Comparison of ENCODE assay signal across 8 mouse cellular contexts in the genomic region with DNA sequence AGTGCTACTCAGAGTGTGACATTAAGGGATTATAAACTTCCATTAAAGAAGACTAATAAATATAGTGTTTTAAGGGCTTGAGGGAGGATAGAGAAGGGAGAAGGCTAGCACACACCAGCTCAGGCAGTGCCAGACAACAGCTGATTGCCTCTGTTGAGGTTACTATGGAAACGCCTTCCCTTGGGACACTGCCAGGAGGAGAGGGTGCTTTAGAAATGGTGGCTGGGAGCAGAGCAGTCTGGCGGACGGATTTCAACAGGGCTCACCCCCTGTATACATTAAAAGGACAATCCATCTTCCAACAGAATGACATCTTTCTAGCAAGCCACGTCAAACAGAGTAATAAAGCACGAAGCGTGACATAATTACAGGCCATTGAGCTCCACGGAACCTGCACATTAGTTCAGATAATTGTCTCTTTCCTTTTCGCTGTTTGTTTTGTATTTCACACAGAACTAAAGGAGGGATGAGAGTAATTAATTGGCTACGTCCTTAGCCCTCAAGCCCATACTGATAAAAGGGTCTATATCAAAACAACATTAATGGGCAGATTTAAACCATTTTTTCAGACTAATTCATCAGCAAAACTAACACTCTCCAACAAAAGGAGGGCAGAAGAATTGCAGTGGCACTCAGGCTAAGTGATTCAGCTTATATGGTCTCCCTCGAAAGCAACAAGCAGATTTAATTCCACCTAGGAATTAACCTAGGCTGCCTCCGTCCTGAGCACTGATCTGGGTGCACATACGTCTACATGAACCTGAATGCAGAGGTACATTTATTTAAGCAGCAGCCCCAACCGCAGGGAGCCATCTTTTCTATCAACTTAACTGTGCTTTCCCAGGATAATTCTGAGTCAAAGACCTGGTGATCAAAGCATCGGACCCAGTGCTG.
DNase-seq lines count a peak whose midpoint lies in the region; ATAC-seq and TF ChIP-seq lines count a peak whose summit lies in the region.

No protein-coding gene starts in this region.

- no peaks in the 10 kb centered on the region for H3K36me3 ChIP-seq in CH12.LX (replicated peaks in 1 of 2; ENCODE audit: control insufficient read depth in 1 of 2, insufficient read depth in 1 of 2, low read length in 1 of 2)
- H3K36me3 ChIP-seq in embryonic facial prominence, embryonic 13.5 days, result no peaks in the 10 kb centered on the region
- H3K36me3 ChIP-seq in hindbrain, postnatal 0 days (ENCODE audit: insufficient read depth, low read length), result no peaks in the 10 kb centered on the region
- H3K36me3 ChIP-seq in midbrain, embryonic 10.5 days, result no peaks in the 10 kb centered on the region

- TF ChIP-seq CTCF in CH12.LX (conservative IDR thresholded peaks at IDR 0.05 in 1 of 2, IDR thresholded peaks at IDR 0.05 in 1 of 2; ENCODE audit: low read depth in 2 of 2, low read length in 2 of 2), result no peak
- TF ChIP-seq CTCF in hindbrain, postnatal 0 days (IDR thresholded peaks at IDR 0.05; ENCODE audit: low read depth), result no peak

- peak; percentile 72; the same call in 1 of the 2 replicates for ATAC-seq in embryonic facial prominence, embryonic 13.5 days (ENCODE audit: insufficient number of reproducible peaks, insufficient read depth, low FRiP score, low TSS enrichment, low read depth)
- ATAC-seq in hindbrain, postnatal 0 days, result peak; percentile 96

- 28% methylated on average over 14 of the region's 14 CpGs for WGBS in embryonic facial prominence, embryonic 13.5 days
- WGBS in hindbrain, postnatal 0 days, result 12% methylated on average over 14 of the region's 14 CpGs
- WGBS in midbrain, embryonic 10.5 days, result 31% methylated on average over 14 of the region's 14 CpGs

- TF ChIP-seq RAD21 in CH12.LX (IDR thresholded peaks at IDR 0.05; ENCODE audit: low read depth, low read length), result no peak

- H3K4me2 ChIP-seq in CH12.LX (ENCODE audit: insufficient read depth, low read depth, poor library complexity, severe bottlenecking), result no peak overlapping the region
- peak overlapping the region; percentile 25 for H3K4me2 ChIP-seq in embryonic facial prominence, embryonic 13.5 days
- peak overlapping the region; percentile 46 for H3K4me2 ChIP-seq in hindbrain, postnatal 0 days (ENCODE audit: low read depth, low read length)

- no peak for TF ChIP-seq EP300 in CH12.LX (IDR thresholded peaks at IDR 0.05; ENCODE audit: low read length)

- dilution Hi-C loops in CH12.LX (cut with MboI; ENCODE audit: extremely low pct_ligation_motif_present, extremely low pct_unique_long_range_greater_than_20kb, low sequenced_read_pairs), result no loop called here

- no peaks in the 10 kb centered on the region for H3K27me3 ChIP-seq in CH12.LX (replicated peaks)
- no peaks in the 10 kb centered on the region for H3K27me3 ChIP-seq in embryonic facial prominence, embryonic 13.5 days
- H3K27me3 ChIP-seq in hindbrain, postnatal 0 days (ENCODE audit: insufficient read depth, low read length), result no peaks in the 10 kb centered on the region
- H3K27me3 ChIP-seq in midbrain, embryonic 10.5 days (ENCODE audit: low read depth, poor library complexity, severe bottlenecking), result peaks cover 47% of the 10 kb centered on the region

- no peak overlapping the region for H3K27ac ChIP-seq in CH12.LX (ENCODE audit: insufficient read depth, low read depth)
- no peak overlapping the region for H3K27ac ChIP-seq in embryonic facial prominence, embryonic 13.5 days
- H3K27ac ChIP-seq in hindbrain, postnatal 0 days, result peak overlapping the region; percentile 83
- peak overlapping the region; percentile 76 for H3K27ac ChIP-seq in midbrain, embryonic 10.5 days (replicated peaks)

- peak; percentile 57 for DNase-seq in CH12.LX (ENCODE audit: extremely low read depth)
- DNase-seq in adrenal gland, postnatal 10 days, result peak; percentile 88
- peak; percentile 96 for DNase-seq in hindbrain, postnatal 0 days (ENCODE audit: low spot score)
- peak; percentile 78 for DNase-seq in left cerebral cortex, adult 11 months (ENCODE audit: low spot score)
- DNase-seq in midbrain, embryonic 10.5 days (ENCODE audit: low spot score), result peak; percentile 76
- peak; percentile 74 to 83 for DNase-seq in right cerebral cortex, postnatal 36 days (ENCODE audit: low spot score in 2 of 2)
- DNase-seq in spleen, postnatal 14 days (ENCODE audit: low spot score in 2 of 2), result no peak

- H3K4me3 ChIP-seq in CH12.LX (replicated peaks in 1 of 3; ENCODE audit: low read depth in 2 of 3, low read length in 2 of 3, poor library complexity in 1 of 3), result no peak overlapping the region
- no peak overlapping the region for H3K4me3 ChIP-seq in embryonic facial prominence, embryonic 13.5 days
- 0 out of 2 replicates have a peak overlapping the region, but pooled peaks have one; percentile 6 for H3K4me3 ChIP-seq in hindbrain, postnatal 0 days (ENCODE audit: low read length)
- peak overlapping the region; percentile 39 for H3K4me3 ChIP-seq in midbrain, embryonic 10.5 days

- no peaks in the 10 kb centered on the region for H3K9me3 ChIP-seq in CH12.LX (replicated peaks; ENCODE audit: low read length)
- H3K9me3 ChIP-seq in embryonic facial prominence, embryonic 13.5 days, result no peaks in the 10 kb centered on the region
- no peaks in the 10 kb centered on the region for H3K9me3 ChIP-seq in hindbrain, postnatal 0 days (ENCODE audit: low read length)
- H3K9me3 ChIP-seq in midbrain, embryonic 10.5 days (replicated peaks), result no peaks in the 10 kb centered on the region

- H3K9ac ChIP-seq in CH12.LX (ENCODE audit: insufficient read depth, low read depth), result no peak overlapping the region
- no peak overlapping the region for H3K9ac ChIP-seq in embryonic facial prominence, embryonic 13.5 days
- H3K9ac ChIP-seq in hindbrain, postnatal 0 days (replicated peaks; ENCODE audit: low read length), result peak overlapping the region; percentile 22

- H3K4me1 ChIP-seq in CH12.LX (ENCODE audit: control insufficient read depth in 1 of 2, insufficient read depth in 2 of 2), result peaks cover 21 to 50% of the 10 kb centered on the region in 2 experiments
- H3K4me1 ChIP-seq in embryonic facial prominence, embryonic 13.5 days, result peaks cover 5% of the 10 kb centered on the region
- H3K4me1 ChIP-seq in hindbrain, postnatal 0 days (ENCODE audit: insufficient read depth, low read length), result 0 out of 2 replicates have a peak, but pooled peaks cover 14% of the 10 kb centered on the region
- peaks cover 32% of the 10 kb centered on the region for H3K4me1 ChIP-seq in midbrain, embryonic 10.5 days

- TF ChIP-seq POLR2A in CH12.LX (IDR thresholded peaks at IDR 0.05; ENCODE audit: low read depth, low read length), result no peak

- H3K79me2 ChIP-seq in CH12.LX (replicated peaks; ENCODE audit: control insufficient read depth, extremely low read depth, insufficient read depth, poor library complexity, severe bottlenecking), result no peaks in the 10 kb centered on the region

- in situ Hi-C loops in CH12.LX (cut with MboI; ENCODE audit: low pct_ligation_motif_present, low pct_unique_long_range_greater_than_20kb, low sequenced_read_pairs), result no loop called here

TF ChIP-seq in CH12.LX, 34 proteins besides CTCF, POLR2A, EP300 and RAD21:
- no peak for TF ChIP-seq UBTF (IDR thresholded peaks at IDR 0.05; ENCODE audit: low read depth, low read length)
- TF ChIP-seq USF2 (conservative IDR thresholded peaks at IDR 0.05; ENCODE audit: low read depth, low read length), result no peak
- no peak for TF ChIP-seq MAZ (IDR thresholded peaks at IDR 0.05; ENCODE audit: low read depth, low read length)
- no peak for TF ChIP-seq POLR2AphosphoS2 (IDR thresholded peaks at IDR 0.05; ENCODE audit: low read depth, low read length)
- TF ChIP-seq JUN (IDR thresholded peaks at IDR 0.05; ENCODE audit: insufficient read depth, low read depth, low read length), result no peak
- no peak for TF ChIP-seq CHD1 (IDR thresholded peaks at IDR 0.05; ENCODE audit: low read depth, low read length)

Comparison
In these comparisons a context has a peak if more than half of its experiments do, and no peak if none do; other contexts are left out.
1. DNase-seq: peak in CH12.LX (single experiment), adrenal gland, postnatal 10 days (single experiment), hindbrain, postnatal 0 days (single experiment), left cerebral cortex, adult 11 months (single experiment), midbrain, embryonic 10.5 days (single experiment) and right cerebral cortex, postnatal 36 days (2 of 2); none in spleen, postnatal 14 days (0 of 2).
2. H3K27ac ChIP-seq: peak in hindbrain, postnatal 0 days (single experiment) and midbrain, embryonic 10.5 days (single experiment); none in CH12.LX (single experiment) and embryonic facial prominence, embryonic 13.5 days (single experiment).
3. H3K4me3 ChIP-seq: peak in hindbrain, postnatal 0 days (single experiment) and midbrain, embryonic 10.5 days (single experiment); none in CH12.LX (0 of 3) and embryonic facial prominence, embryonic 13.5 days (single experiment).